Mouse (Mus musculus) stomach, embryonic 14.5 days (tissue): Measurements from ENCODE around the gene Slc4a4. TPM values are rescaled to one million over a fixed set of nuclear protein-coding genes. Genes with fewer than 3 reads are reported as not detected.

Source experiments
- ATAC-seq: fragments of 200-750 bp; cut with Nextera tagmentation; 2 replicates; pipeline ENCODE4 v1.8.0; 2017; ENCODE audit warnings: low read depth, moderate TSS enrichment; ENCODE audit not compliant: insufficient number of reproducible peaks, insufficient read depth, low FRiP score
- H3K27ac ChIP-seq: fragments of 300-500 bp; sonication (generic); 2 replicates; pipeline ENCODE4 v1.5.1; 2014; ENCODE audit warnings: mild to moderate bottlenecking, low read length, moderate library complexity, mixed read lengths
- H3K27me3 ChIP-seq: fragments of 300-500 bp; sonication (generic); 2 replicates; pipeline ENCODE4 v1.6.1; 2014; ENCODE audit warnings: low read length, control low read depth, mixed read lengths; ENCODE audit not compliant: control insufficient read depth, insufficient read depth
- H3K36me3 ChIP-seq: fragments of 300-500 bp; sonication (generic); 2 replicates; pipeline ENCODE4 v1.6.1; 2014; ENCODE audit warnings: mild to moderate bottlenecking, control low read depth, low read length, moderate library complexity, mixed read lengths; ENCODE audit not compliant: control insufficient read depth, insufficient read depth
- H3K4me1 ChIP-seq: fragments of 300-500 bp; sonication (generic); 2 replicates; pipeline ENCODE4 v1.6.1; 2014; ENCODE audit warnings: low read length, control low read depth, mixed read lengths; ENCODE audit not compliant: control insufficient read depth, insufficient read depth
- H3K4me2 ChIP-seq: fragments of 300-500 bp; sonication (generic); replicated peaks from 2 replicates; pipeline ENCODE4 v1.6.1; 2014; ENCODE audit warnings: low read depth, low read length, control low read depth
- H3K4me3 ChIP-seq: fragments of 300-500 bp; sonication (generic); 2 replicates; pipeline ENCODE4 v1.5.1; 2014; ENCODE audit warnings: low read depth, low read length, control low read depth
- H3K9ac ChIP-seq: fragments of 300-500 bp; sonication (generic); replicated peaks from 2 replicates; pipeline ENCODE4 v1.6.1; 2014; ENCODE audit warnings: low read depth, mild to moderate bottlenecking, control low read depth, low read length, moderate library complexity, mixed read lengths
- H3K9me3 ChIP-seq: fragments of 300-500 bp; sonication (generic); 2 replicates; pipeline ENCODE4 v1.6.1; 2016; ENCODE audit warnings: low read depth, low read length, control low read depth; ENCODE audit not compliant: control insufficient read depth
- WGBS: fragments of 180-500 bp; shearing (Covaris S2); extraction: QIAGEN DNeasy Blood & Tissue Kit; methylation state at CpG from one replicate; pipeline ENCODE4 v1.1.7; 2014; 5-methylcytosine and 5-hydroxymethylcytosine counted together
- polyA plus RNA-seq: library from polyadenylated mRNA; unstranded; fragments of >200 nt; fragmentation: Nextera tagmentation; extraction: Ambion mirVana; gene quantifications from 2 replicates; pipeline ENCODE4 v1.2.1, GENCODE M21; 2014

Slc4a4 gene
- polyA plus RNA-seq, 1 experiment from 2014 or later = 5.1 TPM

GRCm38 (mm10) chr5:88885503-88885902, 1.1 kb upstream of the Slc4a4 start:
- Histone ChIP-seq H3K9ac (no peak overlapping the region), H3K4me2 (no peak overlapping the region), H3K27ac (no peak overlapping the region), H3K9me3 (no peaks in the 10 kb centered on the region), H3K4me3 (no peak overlapping the region), H3K27me3 (no peaks in the 10 kb centered on the region), H3K4me1 (peaks cover 2% of the 10 kb centered on the region; the same call in 1 of the 2 replicates), H3K36me3 (no peaks in the 10 kb centered on the region)
- no peak for ATAC-seq
- WGBS = 75% methylated on average over 3 of the region's 3 CpGs

- H3K4me1 ChIP-seq = peaks cover 2% of the 10 kb centered on the region; the same call in 1 of the 2 replicates
- ATAC-seq = no peak
- H3K27ac ChIP-seq = no peak overlapping the region
- no peaks in the 10 kb centered on the region for H3K27me3 ChIP-seq
- no peak overlapping the region for H3K4me3 ChIP-seq
- H3K4me2 ChIP-seq = peak overlapping the region; percentile 88
- 48% methylated on average over 5 of the region's 5 CpGs for WGBS
- H3K9me3 ChIP-seq = no peaks in the 10 kb centered on the region
- H3K36me3 ChIP-seq = no peaks in the 10 kb centered on the region
- H3K9ac ChIP-seq = no peak overlapping the region
These were observed 674 bp upstream of the Slc4a4 start for GRCm38 (mm10) chr5:88885944-88886343.

DNA sequence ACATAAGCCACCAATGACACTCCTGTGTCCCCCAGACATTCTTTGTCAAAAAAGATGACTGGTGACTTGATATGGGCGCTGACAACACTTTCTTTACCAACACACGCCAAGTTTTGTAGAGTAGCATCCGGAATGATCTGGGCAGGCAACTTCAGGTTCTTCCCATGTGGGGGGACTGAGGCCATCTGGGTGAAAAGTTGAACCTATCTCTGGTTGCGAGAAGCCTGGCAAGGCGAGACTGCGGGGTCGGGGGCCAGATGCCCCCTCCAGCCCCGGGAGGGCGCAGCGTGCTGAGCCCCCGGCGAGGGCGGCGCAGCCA, 310 bp upstream of the Slc4a4 start:
- H3K4me2 ChIP-seq = peak overlapping the region; percentile 88
- no peaks in the 10 kb centered on the region for H3K9me3 ChIP-seq
- WGBS = under 1% methylated on average over 14 of the region's 14 CpGs
- no peak overlapping the region for H3K27ac ChIP-seq
- H3K27me3 ChIP-seq = no peaks in the 10 kb centered on the region
- H3K36me3 ChIP-seq = no peaks in the 10 kb centered on the region
- H3K4me1 ChIP-seq = peaks cover 2% of the 10 kb centered on the region; the same call in 1 of the 2 replicates
- ATAC-seq = no peak
- peak overlapping the region; percentile 76 for H3K9ac ChIP-seq
- H3K4me3 ChIP-seq = peak overlapping the region; percentile 75

GRCm38 (mm10) chr5:88887556-88888412, 1.2 kb downstream of the Slc4a4 start:
- no peaks in the 10 kb centered on the region for H3K9me3 ChIP-seq
- H3K4me3 ChIP-seq = peak overlapping the region; percentile 75
- no peak overlapping the region for H3K27ac ChIP-seq
- ATAC-seq = peak; percentile 33; the same call in 1 of the 2 replicates
- peaks cover 2% of the 10 kb centered on the region; the same call in 1 of the 2 replicates for H3K4me1 ChIP-seq
- 3% methylated on average over 29 of the region's 29 CpGs for WGBS
- H3K27me3 ChIP-seq = no peaks in the 10 kb centered on the region
- no peaks in the 10 kb centered on the region for H3K36me3 ChIP-seq
- peak overlapping the region; percentile 76 for H3K9ac ChIP-seq
- peak overlapping the region; percentile 88 for H3K4me2 ChIP-seq

- no peak overlapping the region for H3K9ac ChIP-seq
These were observed 1.7 kb downstream of the Slc4a4 start for GRCm38 (mm10) chr5:88888413-88888700.

GRCm38 (mm10) chr5:88889326-88889725, 2.7 kb downstream of the Slc4a4 start:
- 25% methylated on average over 4 of the region's 4 CpGs for WGBS
- no peak overlapping the region for H3K4me3 ChIP-seq
- no peak overlapping the region for H3K9ac ChIP-seq
- H3K9me3 ChIP-seq = no peaks in the 10 kb centered on the region
- H3K4me1 ChIP-seq = peaks cover 2% of the 10 kb centered on the region; the same call in 1 of the 2 replicates
- no peaks in the 10 kb centered on the region for H3K27me3 ChIP-seq
- no peak overlapping the region for H3K27ac ChIP-seq
- ATAC-seq = no peak
- H3K36me3 ChIP-seq = no peaks in the 10 kb centered on the region
- H3K4me2 ChIP-seq = no peak overlapping the region

More at GRCm38 (mm10) chr5:88888413-88888700, 1.7 kb downstream of the Slc4a4 start:
- 35% methylated on average over 8 of the region's 8 CpGs for WGBS
- H3K27me3 ChIP-seq = no peaks in the 10 kb centered on the region
- H3K36me3 ChIP-seq = no peaks in the 10 kb centered on the region
- peak overlapping the region; percentile 88 for H3K4me2 ChIP-seq
- no peaks in the 10 kb centered on the region for H3K9me3 ChIP-seq
- peak overlapping the region; percentile 75 for H3K4me3 ChIP-seq
- no peak for ATAC-seq
- H3K4me1 ChIP-seq = peaks cover 2% of the 10 kb centered on the region; the same call in 1 of the 2 replicates
- H3K27ac ChIP-seq = no peak overlapping the region

DNA sequence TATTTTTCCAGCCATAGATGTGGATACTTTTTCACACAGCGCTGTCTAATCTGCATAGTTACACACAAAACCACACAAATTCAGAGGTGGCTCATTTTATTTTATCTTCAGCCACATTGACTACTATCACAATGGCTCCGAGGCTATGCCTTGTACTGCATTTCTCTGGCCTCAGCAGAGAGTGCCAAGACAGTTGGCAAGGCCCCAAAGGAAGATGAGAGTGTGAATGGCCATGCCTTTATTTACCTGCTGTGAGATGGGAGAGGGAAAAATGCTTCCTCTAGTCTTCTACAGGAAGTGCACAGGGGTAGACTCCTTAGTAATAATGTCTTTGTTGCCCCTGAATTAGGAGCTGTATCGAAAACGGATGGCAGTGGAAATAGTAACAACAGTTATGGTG, 3.5 kb downstream of the Slc4a4 start:
- no peaks in the 10 kb centered on the region for H3K27me3 ChIP-seq
- no peak overlapping the region for H3K4me2 ChIP-seq
- H3K27ac ChIP-seq = no peak overlapping the region
- H3K4me3 ChIP-seq = no peak overlapping the region
- ATAC-seq = no peak
- H3K9me3 ChIP-seq = no peaks in the 10 kb centered on the region
- 92% methylated on average over 4 of the region's 4 CpGs for WGBS
- no peaks in the 10 kb centered on the region for H3K36me3 ChIP-seq
- H3K4me1 ChIP-seq = peaks cover 2% of the 10 kb centered on the region; the same call in 1 of the 2 replicates
- H3K9ac ChIP-seq = no peak overlapping the region

DNA sequence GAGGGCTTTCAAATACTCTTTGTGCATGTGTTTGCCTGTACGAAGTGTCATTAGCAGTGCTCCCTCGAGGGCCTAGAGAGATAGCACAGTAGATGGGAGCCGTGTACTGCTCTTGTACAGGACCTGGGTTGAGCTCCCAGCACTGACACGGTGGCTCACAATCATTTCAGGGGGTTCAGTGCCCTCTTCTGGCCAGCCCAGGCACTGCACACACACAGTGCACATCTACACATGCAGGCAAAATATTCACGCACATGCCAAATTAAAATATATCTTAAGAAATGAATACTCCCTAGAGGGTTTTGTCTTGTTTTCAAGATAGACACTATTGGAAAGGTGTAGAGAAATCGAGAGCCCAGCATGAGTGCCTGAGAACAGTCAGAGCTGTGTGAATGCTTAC, 10.0 kb downstream of the Slc4a4 start:
- Histone ChIP-seq H3K4me2 (no peak overlapping the region), H3K27me3 (no peaks in the 10 kb centered on the region)

GRCm38 (mm10) chr5:88903111-88903510, 16.5 kb downstream of the Slc4a4 start:
- H3K4me2 ChIP-seq = no peak overlapping the region
- no peak for ATAC-seq
- no peak overlapping the region for H3K4me3 ChIP-seq
- no peaks in the 10 kb centered on the region for H3K4me1 ChIP-seq
- H3K9me3 ChIP-seq = no peaks in the 10 kb centered on the region
- H3K9ac ChIP-seq = no peak overlapping the region
- H3K27me3 ChIP-seq = no peaks in the 10 kb centered on the region
- no peaks in the 10 kb centered on the region for H3K36me3 ChIP-seq
- WGBS = 33% methylated on average over 4 of the region's 4 CpGs
- no peak overlapping the region for H3K27ac ChIP-seq

More for the DNA sequence above, 10.0 kb downstream of the Slc4a4 start:
- ATAC-seq = no peak
- H3K9ac ChIP-seq = no peak overlapping the region
- H3K36me3 ChIP-seq = no peaks in the 10 kb centered on the region
- H3K27ac ChIP-seq = no peak overlapping the region
- no peak overlapping the region for H3K4me3 ChIP-seq
- WGBS = 89% methylated on average over 6 of the region's 6 CpGs
- no peaks in the 10 kb centered on the region for H3K9me3 ChIP-seq
- no peaks in the 10 kb centered on the region for H3K4me1 ChIP-seq
